Mouse (Mus musculus) neural tube, embryonic 13.5 days (tissue): ENCODE measurements around the gene Ick. TPM values are rescaled to one million over a fixed set of nuclear protein-coding genes. Genes with fewer than 3 reads are reported as not detected.
A peak's percentile ranks its signal among the peaks of the same experiment; 100 is the strongest.
"Not testable (repeated sequence)": the region's sequence is repeated elsewhere in the genome, so short reads cannot be mapped to it uniquely, and the experiment has no call there.

Experiments used
- ATAC-seq: fragments of 200-750 bp; cut with Nextera tagmentation; 2 replicates; pipeline ENCODE4 v1.8.0; 2017; ENCODE audit warnings: low read depth, mild to moderate bottlenecking, moderate TSS enrichment, moderate library complexity
- H3K27ac ChIP-seq: fragments of 300-500 bp; sonication (generic); replicated peaks from 2 replicates; pipeline ENCODE4 v1.5.1; 2015; ENCODE audit warnings: moderate library complexity, mild to moderate bottlenecking, inconsistent platforms
- H3K27me3 ChIP-seq: fragments of 300-500 bp; sonication (generic); 2 replicates; pipeline ENCODE4 v1.6.1; 2015; ENCODE audit warnings: mild to moderate bottlenecking, inconsistent platforms
- H3K36me3 ChIP-seq: fragments of 300-500 bp; sonication (generic); 2 replicates; pipeline ENCODE4 v1.6.1; 2015; ENCODE audit warnings: mild to moderate bottlenecking, inconsistent platforms
- H3K4me1 ChIP-seq: fragments of 300-500 bp; sonication (generic); replicated peaks from 2 replicates; pipeline ENCODE4 v1.6.1; 2015; ENCODE audit warnings: inconsistent platforms
- H3K4me2 ChIP-seq: fragments of 300-500 bp; sonication (generic); 2 replicates; pipeline ENCODE4 v1.6.1; 2015; ENCODE audit warnings: inconsistent platforms, mild to moderate bottlenecking, moderate library complexity
- H3K4me3 ChIP-seq: fragments of 300-500 bp; sonication (generic); 2 replicates; pipeline ENCODE4 v1.5.1; 2015; ENCODE audit warnings: mild to moderate bottlenecking, inconsistent platforms
- H3K9ac ChIP-seq: fragments of 300-500 bp; sonication (generic); 2 replicates; pipeline ENCODE4 v1.6.1; 2015; ENCODE audit warnings: moderate library complexity, mild to moderate bottlenecking, inconsistent platforms
- H3K9me3 ChIP-seq: fragments of 300-500 bp; sonication (generic); 2 replicates; pipeline ENCODE4 v1.6.1; 2016; ENCODE audit warnings: inconsistent platforms
- WGBS: fragments of 180-500 bp; shearing (Covaris S2); methylation state at CpG from one replicate; pipeline ENCODE4 v1.1.7; 2015; 5-methylcytosine and 5-hydroxymethylcytosine counted together
- polyA plus RNA-seq: library from polyadenylated mRNA; unstranded; fragments of >200 nt; fragmentation: Nextera tagmentation; extraction: Ambion mirVana; gene quantifications from 2 replicates; pipeline ENCODE4 v1.2.1, GENCODE M21; 2015

The Ick gene
- polyA plus RNA-seq, 1 experiment from 2014 or later: 37.3 TPM

- H3K4me2 ChIP-seq: no peak overlapping the region
- H3K27me3 ChIP-seq: no peaks in the 10 kb centered on the region
- ATAC-seq: no peak
- no peaks in the 10 kb centered on the region for H3K4me1 ChIP-seq
- H3K4me3 ChIP-seq: no peak overlapping the region
- H3K36me3 ChIP-seq: peaks cover 92% of the 10 kb centered on the region
- H3K9ac ChIP-seq: no peak overlapping the region
- no peaks in the 10 kb centered on the region for H3K9me3 ChIP-seq
- WGBS: 82% methylated on average over 11 of the region's 11 CpGs
- H3K27ac ChIP-seq: no peak overlapping the region
Observed at GRCm38 (mm10) chr9:78154211-78154977, 45.4 kb downstream of the Ick start.

DNA sequence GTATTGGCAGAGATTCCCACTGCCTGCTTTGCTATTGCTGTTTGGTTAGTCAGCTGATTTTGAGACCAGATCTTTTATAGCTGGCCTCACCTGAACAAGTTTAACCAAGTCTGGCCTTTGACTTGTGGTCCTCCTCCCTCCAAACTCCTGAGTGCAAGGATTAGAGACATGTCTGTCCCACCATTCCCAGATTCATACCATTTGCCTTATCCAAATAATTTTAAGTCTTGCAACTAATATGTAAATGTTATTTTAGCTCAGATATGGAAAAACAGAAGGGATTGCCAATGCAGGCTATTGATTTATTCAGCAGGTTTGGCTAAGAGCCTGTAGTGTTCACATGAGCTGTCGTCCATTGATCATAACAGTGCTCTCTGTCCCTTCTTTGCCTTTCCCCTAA lies 48.2 kb downstream of the Ick start:
- H3K4me1 ChIP-seq: no peaks in the 10 kb centered on the region
- 78% methylated on average over 1 of the region's 1 CpGs for WGBS

GRCm38 (mm10) chr9:78163291-78163690 lies 54.3 kb downstream of the Ick start:
- no peak for ATAC-seq
- 74% methylated on average over 10 of the region's 10 CpGs for WGBS

More for the DNA sequence above, 48.2 kb downstream of the Ick start:
- Histone ChIP-seq H3K9ac (no peak overlapping the region), H3K27me3 (no peaks in the 10 kb centered on the region), H3K27ac (no peak overlapping the region), H3K4me3 (no peak overlapping the region), H3K36me3 (peaks cover 94% of the 10 kb centered on the region), H3K4me2 (no peak overlapping the region), H3K9me3 (no peaks in the 10 kb centered on the region)
- ATAC-seq: no peak

DNA sequence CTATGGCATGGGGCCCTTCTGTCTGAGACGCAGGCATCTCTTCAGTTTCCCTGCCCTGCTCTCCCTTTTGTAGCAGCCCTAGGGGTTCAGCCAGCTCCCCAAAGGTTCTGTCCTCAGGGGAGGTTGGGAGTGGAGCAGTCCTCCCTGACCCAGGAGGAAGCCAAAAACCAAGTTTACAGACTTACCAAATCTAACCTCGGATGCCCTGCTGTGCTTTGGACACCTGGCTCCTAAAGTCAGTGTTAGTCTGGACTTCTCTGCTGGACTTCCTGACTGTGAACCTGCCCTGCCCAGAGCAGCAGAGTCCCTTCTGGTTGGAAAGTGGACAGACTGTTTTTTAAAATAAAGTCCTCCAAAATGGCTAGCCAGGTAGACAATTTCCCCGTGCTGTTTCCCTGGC lies 55.7 kb downstream of the Ick start:
- H3K27ac ChIP-seq: no peak overlapping the region
- H3K4me2 ChIP-seq: no peak overlapping the region
- no peaks in the 10 kb centered on the region for H3K27me3 ChIP-seq
- 92% methylated on average over 3 of the region's 3 CpGs for WGBS
- no peak overlapping the region for H3K4me3 ChIP-seq
- no peak overlapping the region for H3K9ac ChIP-seq
- H3K4me1 ChIP-seq: no peaks in the 10 kb centered on the region
- peaks cover 94% of the 10 kb centered on the region for H3K36me3 ChIP-seq
- no peak for ATAC-seq
- H3K9me3 ChIP-seq: no peaks in the 10 kb centered on the region

More at GRCm38 (mm10) chr9:78163291-78163690, 54.3 kb downstream of the Ick start:
- Histone ChIP-seq H3K36me3 (peaks cover 96% of the 10 kb centered on the region), H3K4me2 (no peak overlapping the region), H3K27me3 (no peaks in the 10 kb centered on the region), H3K9me3 (no peaks in the 10 kb centered on the region), H3K27ac (no peak overlapping the region), H3K4me1 (no peaks in the 10 kb centered on the region), H3K9ac (no peak overlapping the region), H3K4me3 (no peak overlapping the region)

GRCm38 (mm10) chr9:78165454-78165853 lies 56.5 kb downstream of the Ick start:
- H3K4me3 ChIP-seq: no peak overlapping the region
- H3K4me2 ChIP-seq: no peak overlapping the region
- WGBS: 96% methylated on average over 6 of the region's 6 CpGs
- H3K4me1 ChIP-seq: no peaks in the 10 kb centered on the region
- ATAC-seq: no peak
- no peak overlapping the region for H3K27ac ChIP-seq
- H3K27me3 ChIP-seq: no peaks in the 10 kb centered on the region
- H3K9me3 ChIP-seq: no peaks in the 10 kb centered on the region
- H3K9ac ChIP-seq: no peak overlapping the region
- peaks cover 92% of the 10 kb centered on the region for H3K36me3 ChIP-seq

- 87% methylated on average over 19 of the region's 19 CpGs for WGBS
- Histone ChIP-seq H3K4me2 (no peak overlapping the region), H3K4me1 (no peaks in the 10 kb centered on the region), H3K4me3 (no peak overlapping the region), H3K36me3 (peaks cover 84% of the 10 kb centered on the region), H3K27me3 (no peaks in the 10 kb centered on the region), H3K27ac (no peak overlapping the region), H3K9me3 (no peaks in the 10 kb centered on the region), H3K9ac (no peak overlapping the region)
- ATAC-seq: no peak
Observed at GRCm38 (mm10) chr9:78166694-78167452, 57.9 kb downstream of the Ick start.

- Histone ChIP-seq H3K27ac (no peak overlapping the region), H3K4me3 (no peak overlapping the region), H3K9ac (no peak overlapping the region), H3K27me3 (no peaks in the 10 kb centered on the region), H3K4me2 (no peak overlapping the region), H3K36me3 (peaks cover 78% of the 10 kb centered on the region), H3K9me3 (no peaks in the 10 kb centered on the region), H3K4me1 (no peaks in the 10 kb centered on the region)
- no peak for ATAC-seq
- WGBS: 90% methylated on average over 19 of the region's 19 CpGs
Observed at GRCm38 (mm10) chr9:78167453-78167969, 58.5 kb downstream of the Ick start.

DNA sequence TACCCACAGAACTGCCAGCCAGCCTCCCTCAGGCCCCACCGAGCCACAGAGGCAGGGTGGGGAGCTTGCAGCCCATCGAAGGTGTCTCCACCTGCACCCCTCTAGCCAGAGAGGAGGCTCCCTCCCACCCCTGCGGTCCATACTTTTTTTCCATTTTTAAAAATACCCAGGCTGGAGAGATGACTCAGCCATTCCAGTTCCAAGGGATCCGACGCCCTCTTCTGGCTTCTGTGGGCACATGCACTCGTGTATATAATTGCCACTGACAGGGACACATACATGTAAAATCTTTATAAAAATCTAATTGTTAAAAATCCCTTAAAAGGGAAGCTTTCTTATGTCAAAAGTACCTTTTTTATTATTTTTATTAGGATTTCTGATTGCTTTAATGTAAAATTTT lies 59.9 kb downstream of the Ick start:
- 94% methylated on average over 6 of the region's 6 CpGs for WGBS
- no peak overlapping the region for H3K27ac ChIP-seq
- H3K9me3 ChIP-seq: no peaks in the 10 kb centered on the region

DNA sequence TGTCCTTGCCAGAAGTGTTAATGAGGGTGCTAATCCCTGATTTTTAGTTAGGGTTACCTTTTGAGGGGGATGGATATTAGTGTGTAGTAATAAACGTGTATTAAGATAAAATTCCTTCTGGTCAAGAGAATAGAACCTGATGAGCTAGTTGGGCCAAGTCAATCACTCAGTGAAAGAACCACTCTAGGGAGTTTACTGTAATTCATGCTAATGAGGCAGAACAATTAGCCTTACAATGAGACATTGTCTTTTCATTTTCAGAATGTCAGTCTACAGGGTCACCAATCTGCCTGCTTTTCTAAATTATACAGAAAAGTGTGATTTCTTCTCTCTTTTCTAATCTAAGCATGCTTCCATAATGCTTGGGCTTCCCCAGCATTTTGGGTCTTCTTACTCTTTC lies 65.0 kb downstream of the Ick start:
- Histone ChIP-seq H3K4me2 (no peak overlapping the region), H3K27me3 (no peaks in the 10 kb centered on the region), H3K9ac (no peak overlapping the region), H3K9me3 (no peaks in the 10 kb centered on the region), H3K4me1 (peaks cover 17% of the 10 kb centered on the region), H3K36me3 (peaks cover 18% of the 10 kb centered on the region), H3K4me3 (no peak overlapping the region), H3K27ac (no peak overlapping the region; the same call in 1 of the 2 replicates)
- no peak for ATAC-seq
- WGBS: 53% methylated on average over 1 of the region's 1 CpGs

More for the DNA sequence above, 59.9 kb downstream of the Ick start:
- peaks cover 66% of the 10 kb centered on the region for H3K36me3 ChIP-seq
- no peak overlapping the region for H3K4me3 ChIP-seq
- no peak for ATAC-seq
- H3K27me3 ChIP-seq: no peaks in the 10 kb centered on the region
- H3K4me2 ChIP-seq: no peak overlapping the region
- H3K4me1 ChIP-seq: no peaks in the 10 kb centered on the region
- no peak overlapping the region for H3K9ac ChIP-seq

GRCm38 (mm10) chr9:78174925-78175276 lies 65.9 kb downstream of the Ick start:
- not testable (repeated sequence) for H3K36me3 ChIP-seq, H3K9ac ChIP-seq, H3K9me3 ChIP-seq, ATAC-seq, H3K27me3 ChIP-seq, H3K4me3 ChIP-seq
- WGBS: 43% methylated on average over 3 of the region's 3 CpGs
- H3K27ac ChIP-seq: 0 out of 2 replicates have a peak overlapping the region, but pooled peaks have one; percentile 28
- H3K4me1 ChIP-seq: peaks cover 17% of the 10 kb centered on the region
- H3K4me2 ChIP-seq: 0 out of 2 replicates have a peak overlapping the region, but pooled peaks have one; percentile 16

- H3K9me3 ChIP-seq: no peaks in the 10 kb centered on the region
Observed at GRCm38 (mm10) chr9:78175277-78176200, 66.5 kb downstream of the Ick start.

More at GRCm38 (mm10) chr9:78175277-78176200, 66.5 kb downstream of the Ick start:
- under 1% methylated on average over 52 of the region's 58 CpGs for WGBS
- H3K27me3 ChIP-seq: no peaks in the 10 kb centered on the region
- H3K9ac ChIP-seq: peak overlapping the region; percentile 87
- ATAC-seq: peak; percentile 98
- H3K4me1 ChIP-seq: peaks cover 17% of the 10 kb centered on the region
- peaks cover 6% of the 10 kb centered on the region; the same call in 1 of the 2 replicates for H3K36me3 ChIP-seq
- H3K27ac ChIP-seq: peak overlapping the region; percentile 99
- peak overlapping the region; percentile 59 for H3K4me2 ChIP-seq
- H3K4me3 ChIP-seq: peak overlapping the region; percentile 58
